Mouse (Mus musculus): Measurements from ENCODE around the gene Smim14.
"Not testable (repeated sequence)": the region's sequence is repeated elsewhere in the genome, so short reads cannot be mapped to it uniquely, and the experiment has no call there.

The Smim14 gene

DNA sequence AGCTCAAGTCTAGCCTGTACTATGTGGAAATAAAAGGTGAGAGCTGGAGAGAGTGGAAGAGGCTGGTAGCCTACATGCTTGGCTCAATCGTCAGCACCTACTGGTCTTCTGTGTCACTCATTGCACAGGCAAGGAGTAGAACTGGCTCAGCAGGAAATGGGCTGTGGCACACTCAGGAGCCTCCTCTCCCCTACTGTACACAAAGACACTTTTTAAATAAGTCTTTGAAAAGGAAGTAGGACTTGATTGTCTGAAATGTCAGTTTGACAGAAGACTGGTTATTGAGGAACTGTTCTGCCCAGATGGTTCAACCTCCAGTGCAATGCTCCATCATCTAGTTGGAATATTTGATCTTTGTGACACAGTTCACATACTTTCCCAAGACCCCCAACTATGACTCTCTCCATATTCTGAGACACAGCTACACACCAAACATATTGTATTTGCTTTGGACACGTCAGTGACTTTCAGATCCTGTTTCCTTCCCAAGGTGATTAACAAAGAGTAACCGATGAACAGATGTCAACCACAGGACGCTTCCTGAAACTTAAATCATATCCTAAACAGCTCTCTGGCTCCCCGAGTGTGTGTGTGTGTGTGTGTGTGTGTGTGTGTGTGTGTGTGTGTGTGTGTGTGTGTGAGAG, 22.2 kb downstream of the Smim14 start:
- no peak for DNase-seq

DNA sequence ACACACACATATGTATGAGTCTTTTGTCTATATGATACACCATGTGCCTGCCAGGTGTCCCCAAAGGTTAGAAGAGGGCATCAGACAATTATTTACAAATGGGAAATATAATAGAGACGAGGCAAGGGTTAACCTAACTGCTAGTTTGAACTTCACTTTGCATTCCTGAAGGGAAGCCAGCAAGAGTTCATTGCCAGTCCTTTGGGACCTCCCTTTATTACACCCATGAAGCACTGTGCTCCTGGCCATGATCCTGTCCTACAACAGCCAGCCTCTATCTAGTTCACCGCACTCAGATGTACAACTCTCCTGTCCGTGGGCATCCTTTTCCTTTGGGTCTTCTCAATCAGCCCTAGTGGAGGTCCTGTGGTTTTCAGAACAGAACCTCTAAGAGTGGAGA, 23.5 kb downstream of the Smim14 start:
- DNase-seq: no peak

DNA sequence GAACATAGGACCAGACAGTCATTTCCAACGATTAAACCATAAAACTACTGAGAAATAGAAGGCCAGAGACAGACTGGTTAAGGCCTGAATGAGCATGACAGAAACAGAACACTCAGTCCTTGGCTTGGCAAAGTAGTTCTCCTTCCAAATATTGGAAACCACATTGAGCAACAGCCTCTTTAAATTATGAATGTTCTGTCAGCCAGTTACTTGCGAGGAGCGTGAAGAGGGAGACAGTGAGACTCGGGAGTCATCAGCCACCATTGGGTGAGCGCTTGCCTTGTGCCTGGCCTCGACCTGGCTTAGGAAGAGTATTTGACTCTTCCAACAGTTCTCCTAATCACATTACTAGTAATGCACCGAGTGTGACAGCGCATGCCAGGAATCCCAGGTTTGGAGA, 28.6 kb downstream of the Smim14 start:
- DNase-seq: no peak

DNA sequence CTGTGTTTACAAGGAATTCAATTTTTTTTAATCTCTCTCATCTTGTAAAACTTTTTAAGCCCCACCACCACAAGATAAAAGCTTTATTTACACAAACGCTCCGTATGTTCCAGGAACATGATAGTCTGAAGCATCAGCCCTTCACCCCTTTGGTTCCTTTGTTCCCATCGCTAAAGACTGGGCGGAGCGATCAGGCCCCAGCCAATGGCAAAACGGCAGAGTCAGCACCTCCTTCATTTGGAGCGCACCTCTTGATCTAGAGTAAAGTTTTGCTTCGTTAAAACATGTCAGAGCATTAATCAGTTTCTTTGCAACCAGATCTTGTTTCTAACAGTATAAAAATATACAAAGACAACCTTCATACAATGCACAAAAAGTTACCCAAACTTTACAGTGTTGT, 31.2 kb downstream of the Smim14 start:
- no peak for DNase-seq

DNA sequence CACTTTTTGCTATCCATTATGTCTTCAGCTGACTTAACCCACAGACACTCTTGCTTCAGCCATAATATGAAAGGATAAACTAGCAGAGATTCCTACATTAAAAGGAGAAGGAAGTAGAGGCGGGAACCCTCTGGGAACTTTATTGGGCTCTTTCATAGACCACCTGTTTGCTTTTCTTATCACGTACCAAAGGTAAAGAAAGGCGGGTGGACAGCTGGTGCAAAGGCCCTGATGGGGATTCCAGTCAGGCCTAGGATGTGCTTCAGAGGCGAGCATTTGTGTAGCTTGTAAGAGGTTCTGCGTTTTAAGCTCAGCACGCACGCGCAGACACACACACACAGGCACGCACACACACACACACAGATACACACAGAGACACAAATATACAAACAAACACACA, 35.6 kb downstream of the Smim14 start:
- DNase-seq: no peak

DNA sequence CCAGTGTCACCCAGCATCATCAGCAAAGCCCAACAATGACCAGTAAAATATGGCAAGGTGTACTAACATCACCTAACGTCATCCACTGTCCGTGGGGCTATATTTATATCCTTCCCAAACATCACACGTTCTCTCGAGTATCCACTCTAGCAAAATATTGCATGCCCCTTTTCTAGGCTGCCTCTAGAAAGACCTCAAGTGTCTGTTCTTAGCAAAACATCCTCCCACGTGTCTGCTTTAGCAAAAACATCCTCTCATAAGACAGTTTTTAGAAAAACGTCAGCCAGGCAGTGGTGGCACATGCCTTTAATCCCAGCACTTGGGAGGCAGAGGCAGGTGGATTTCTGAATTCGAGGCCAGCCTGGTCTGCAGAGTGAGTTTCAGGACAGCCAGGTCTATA, 36.8 kb downstream of the Smim14 start:
- DNase-seq: no peak

DNA sequence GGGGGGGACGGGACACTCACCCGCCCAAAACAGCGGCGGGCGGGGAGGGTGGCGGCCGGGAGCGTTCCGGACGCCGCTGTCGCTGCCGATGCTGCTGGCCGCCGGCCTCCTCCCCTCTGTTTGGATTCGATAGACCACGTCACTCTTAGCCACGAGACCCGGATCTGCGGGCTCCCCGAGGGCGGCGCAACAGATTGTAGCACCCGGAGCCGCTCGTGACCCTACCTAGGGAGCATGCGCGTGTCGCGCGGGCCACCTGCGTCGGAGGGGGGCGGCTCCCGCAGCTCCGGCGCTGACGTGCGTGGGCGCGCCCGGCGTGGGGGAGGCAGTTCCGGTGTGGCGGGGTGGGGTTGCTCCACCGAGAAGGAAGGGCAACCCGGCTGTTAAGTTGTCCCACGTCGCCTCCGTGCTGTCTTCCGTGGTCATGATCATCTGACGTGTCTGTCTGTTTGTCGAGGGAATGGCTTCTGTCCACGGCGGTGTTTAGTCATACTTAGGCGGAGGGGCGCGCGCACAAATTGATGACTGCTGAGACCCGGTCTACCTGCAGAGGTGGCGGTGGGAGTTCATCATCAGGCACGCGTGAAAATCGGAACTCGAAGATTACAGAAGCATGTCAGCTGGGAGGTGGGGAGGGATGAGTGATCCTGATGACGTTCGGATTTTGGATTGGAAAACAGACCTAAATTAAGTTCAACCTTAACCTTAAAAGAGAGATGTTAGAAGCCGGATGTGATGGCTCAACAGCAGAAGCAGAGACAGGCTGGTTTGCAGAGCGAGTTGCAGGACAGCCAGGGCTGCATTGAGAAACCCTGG, 44.1 kb downstream of the Smim14 start, which contains the start of gene Gm43552:
TSS of gene Gm43552 (minus strand) at position 118 of the 816 bp plus-strand sequence.
- DNase-seq: peak; percentile 90

DNA sequence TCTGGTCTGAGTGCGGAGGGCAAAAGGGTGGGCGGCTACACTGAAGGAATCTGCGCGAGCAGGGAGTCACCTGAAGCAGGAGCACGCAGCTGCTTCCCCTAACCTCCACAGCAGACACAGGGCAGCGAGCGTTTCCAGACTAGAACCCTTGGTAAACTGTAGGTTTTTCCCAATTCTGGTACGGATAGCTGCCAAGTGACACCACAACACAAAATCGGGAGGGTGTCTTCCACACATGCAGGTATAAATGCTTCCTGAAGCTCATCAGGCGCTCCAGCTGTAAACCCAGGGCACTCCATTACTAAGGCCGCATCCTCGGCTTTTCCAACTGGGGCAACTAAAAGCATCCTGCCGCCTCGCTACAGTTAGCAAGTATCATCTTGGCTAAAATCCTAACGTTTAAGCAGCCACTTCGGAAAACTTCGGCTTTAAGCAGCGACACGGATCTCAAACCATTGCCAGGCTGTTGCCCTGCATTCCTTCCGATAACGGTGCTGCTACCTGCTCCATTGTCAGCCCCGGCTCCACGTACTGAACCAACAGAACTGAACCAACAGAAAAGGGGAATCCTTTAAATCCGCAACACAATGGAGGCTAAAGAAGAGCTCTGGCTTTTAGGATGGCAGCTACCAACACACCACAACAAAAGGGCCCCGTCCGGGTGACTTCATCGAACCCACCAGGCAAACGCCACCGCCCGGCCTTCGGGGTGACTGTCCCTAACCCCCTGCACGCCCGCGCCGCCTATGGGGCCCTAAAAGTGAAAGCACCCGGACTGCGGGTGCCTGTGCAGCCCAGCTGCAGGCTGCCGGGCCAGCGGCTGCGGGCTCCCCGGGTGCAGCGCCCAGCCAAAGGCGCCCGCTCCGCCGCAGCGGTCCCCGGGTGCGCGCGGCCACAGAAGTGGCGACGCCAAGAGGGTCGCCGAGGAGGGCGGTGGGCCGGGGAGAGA, 44.9 kb downstream of the Smim14 start:
- DNase-seq: peak; percentile 67

DNA sequence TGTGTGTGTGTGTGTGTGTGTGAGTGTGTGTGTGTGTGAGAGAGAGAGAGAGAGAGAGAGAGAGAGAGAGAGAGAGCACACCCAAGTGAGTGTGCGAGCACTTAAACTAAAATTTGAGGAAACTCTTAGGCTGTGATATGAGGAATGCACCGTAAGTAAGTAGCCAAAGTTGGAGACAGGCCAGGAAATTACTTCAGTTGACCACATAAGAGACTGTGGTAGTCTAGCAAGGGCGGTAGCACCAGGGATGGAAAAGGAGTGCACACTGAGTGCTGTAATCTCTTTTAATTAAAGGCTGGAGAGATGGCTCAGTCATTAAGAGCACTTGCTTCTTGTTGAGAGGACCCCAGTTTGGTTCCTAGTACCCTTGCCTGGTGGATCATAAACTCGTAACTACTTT, 47.2 kb downstream of the Smim14 start:
- DNase-seq: no peak

DNA sequence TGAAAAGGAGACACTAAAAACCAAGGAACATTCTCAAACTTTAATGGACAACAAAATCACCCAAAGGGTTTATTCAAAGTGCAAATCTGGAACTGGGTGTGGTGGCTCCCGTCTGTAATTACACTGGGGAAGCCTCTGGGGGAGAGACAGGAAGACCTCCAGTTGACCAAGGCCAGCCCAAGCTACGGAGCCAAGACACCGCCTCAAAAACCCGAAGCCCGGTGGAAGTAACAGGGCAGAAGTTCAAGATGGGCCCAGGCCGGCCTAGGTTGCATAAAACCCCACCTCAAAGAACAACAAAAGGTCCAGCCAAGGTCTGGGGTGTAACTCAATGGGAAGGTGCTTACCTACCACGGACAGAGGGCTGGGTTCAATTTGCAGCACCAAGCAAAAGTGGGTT, 48.3 kb downstream of the Smim14 start:
- no peak for DNase-seq

DNA sequence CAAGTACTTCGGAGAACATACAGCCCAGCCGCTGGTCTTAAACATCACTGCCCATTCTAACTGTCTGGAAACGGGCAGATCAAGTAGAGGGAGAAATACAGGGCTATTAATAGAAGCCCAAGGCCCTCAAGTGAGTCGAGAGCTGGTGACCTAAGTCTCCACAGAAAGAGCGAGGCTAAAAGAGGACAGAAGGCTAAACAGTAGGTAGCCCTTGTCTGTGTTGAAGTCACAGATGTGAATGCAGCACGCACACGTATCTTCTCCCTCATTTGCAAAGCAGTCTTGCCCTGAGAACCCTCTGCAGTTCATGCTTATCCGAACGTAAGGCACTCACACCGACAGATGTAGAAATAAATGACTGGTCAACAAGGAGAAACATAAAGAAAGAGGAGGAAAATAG, 49.6 kb downstream of the Smim14 start:
- no peak for DNase-seq

DNA sequence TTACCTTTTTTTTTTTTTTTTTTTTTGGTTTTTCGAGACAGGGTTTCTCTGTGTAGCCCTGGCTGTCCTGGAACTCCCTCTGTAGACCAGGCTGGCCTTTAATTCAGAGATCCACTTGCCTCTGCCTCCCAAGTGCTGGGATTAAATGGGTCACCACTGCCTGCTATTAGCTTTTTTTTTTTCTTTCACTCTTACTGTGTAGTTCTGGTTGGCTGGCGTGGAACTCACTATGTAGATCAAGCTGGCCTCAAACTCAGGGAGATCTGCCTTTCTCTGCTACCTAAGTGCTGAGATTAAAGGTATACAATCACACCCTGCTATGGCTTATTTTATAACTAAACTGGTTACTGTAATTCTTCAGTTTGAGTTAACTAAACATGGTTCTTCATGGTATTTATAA, 50.5 kb downstream of the Smim14 start:
- DNase-seq: no peak

DNA sequence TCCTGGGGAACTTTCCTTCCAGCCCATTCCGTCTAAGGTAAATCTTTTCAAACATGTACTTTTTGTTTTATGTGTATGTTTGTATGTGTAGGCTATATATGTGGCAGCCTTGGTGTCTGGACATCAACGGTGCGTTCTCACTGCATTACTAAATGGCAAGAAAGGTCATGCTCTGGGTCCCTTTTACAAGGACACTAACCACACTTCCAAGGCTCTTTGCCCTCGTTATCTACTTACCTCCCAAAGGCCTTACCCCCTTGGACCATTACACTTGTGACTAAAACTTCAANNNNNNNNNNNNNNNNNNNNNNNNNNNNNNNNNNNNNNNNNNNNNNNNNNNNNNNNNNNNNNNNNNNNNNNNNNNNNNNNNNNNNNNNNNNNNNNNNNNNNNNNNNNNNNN, 54.0 kb downstream of the Smim14 start:
- DNase-seq: no peak

DNA sequence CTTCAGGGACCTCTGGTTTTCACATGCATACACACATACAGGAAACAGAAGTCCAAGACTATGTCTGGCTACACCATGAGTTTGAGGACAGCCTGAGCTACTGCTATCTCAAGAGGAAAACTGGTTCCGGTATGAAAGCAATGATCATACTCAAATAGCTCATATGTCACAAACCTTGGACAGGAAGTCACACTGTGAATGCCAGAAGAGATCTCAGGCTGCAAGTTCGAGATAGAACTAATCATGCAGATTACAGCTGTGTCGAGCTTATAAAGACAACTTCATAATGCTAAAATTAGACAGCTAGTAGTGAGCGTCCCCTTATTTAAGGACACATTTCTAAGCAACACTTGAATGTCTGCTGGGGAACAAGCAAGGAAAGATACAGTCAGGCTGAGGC, 56.5 kb downstream of the Smim14 start:
- no peak for DNase-seq

DNA sequence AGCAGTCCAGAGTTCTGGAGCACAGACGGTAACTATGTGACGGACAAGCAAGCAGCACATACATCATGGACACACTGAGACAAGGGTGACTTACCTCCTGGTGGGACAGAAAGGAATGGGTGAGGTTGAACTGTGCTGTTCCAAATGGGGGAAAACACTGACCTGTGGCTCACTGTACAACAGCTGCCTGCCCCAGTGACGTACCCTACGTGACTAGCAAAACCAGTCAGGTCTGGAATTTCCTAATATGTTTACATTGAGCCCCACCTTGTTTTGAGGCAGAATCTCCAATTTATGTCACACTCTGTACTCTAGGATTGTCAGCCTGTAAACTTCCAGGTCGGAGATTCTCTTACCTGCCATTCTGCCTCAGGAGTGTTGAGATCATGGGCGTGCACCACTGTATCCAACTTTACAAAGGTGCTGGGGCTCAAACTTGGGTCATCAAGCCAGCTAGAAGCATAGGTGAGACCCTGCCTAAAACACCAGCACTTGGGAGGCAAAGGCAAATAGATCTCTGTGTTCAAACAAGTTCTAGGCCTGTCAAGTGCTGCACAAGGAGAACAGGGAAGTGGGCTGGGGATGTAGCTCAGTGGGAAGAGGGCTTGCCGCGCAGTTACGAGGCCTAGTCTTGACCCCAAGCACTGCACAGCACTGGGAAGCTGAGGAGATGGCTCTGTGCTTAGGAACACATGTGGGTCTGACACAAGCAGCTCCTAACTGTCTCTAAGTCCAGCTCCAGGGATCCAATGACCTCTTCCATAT, 57.1 kb downstream of the Smim14 start:
- no peak for DNase-seq

DNA sequence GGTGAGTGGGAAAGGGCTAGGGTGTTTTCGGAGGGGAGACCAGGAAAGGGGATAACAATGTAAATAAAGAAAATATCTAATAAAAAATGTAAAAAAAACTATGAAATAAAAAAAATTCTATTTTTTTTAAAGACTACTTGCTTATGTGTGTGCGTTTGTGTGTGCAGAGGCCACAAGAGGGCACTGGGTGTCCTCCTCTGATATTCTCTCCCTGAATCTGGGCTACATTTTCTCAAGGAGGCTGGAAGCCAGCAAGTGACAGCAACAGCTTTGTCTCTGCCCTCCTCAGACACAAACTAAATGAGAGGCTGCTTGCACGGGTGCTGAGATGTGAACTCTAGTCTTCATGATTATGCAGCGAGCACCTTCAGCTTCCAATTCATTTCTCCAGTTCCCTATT, 58.8 kb downstream of the Smim14 start:
- no peak for DNase-seq

DNA sequence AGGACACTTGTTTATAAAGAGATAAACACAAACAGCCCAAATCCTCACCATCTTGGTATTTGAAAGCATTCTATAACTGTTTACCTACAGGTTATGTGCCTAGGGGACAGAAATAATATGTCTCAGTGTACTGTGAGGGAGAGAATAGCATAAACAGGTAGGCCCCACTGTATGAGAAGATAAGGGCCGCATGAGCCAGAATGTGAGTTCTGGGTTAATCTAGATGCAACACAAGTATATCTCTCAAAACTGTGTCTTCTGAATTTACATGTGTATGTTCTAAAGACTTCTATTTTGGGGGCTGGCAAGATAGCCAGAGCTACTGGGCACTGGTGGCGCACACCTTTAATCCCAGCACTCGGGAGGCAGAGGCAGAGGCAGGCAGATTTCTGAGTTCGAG, 60.2 kb downstream of the Smim14 start:
- not testable (repeated sequence) for DNase-seq

DNA sequence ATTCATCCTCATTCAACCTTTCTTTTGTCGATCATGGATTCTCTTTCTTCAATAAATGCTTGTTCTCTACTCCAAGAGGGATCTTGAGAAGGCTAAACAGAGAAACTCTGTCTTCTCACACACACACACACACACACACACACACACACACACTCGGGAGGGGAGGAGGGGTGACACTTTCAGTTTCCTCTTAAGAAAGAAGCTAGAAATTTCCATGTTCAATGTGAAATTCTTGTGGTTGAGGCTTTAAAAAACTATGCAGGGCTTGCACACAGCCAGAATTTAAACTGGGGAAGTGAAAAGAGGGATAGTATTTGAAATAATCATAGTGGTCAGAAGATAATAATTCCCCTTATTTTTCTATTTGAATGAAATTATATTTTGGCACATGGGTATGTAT, 61.2 kb downstream of the Smim14 start:
- DNase-seq: no peak

DNA sequence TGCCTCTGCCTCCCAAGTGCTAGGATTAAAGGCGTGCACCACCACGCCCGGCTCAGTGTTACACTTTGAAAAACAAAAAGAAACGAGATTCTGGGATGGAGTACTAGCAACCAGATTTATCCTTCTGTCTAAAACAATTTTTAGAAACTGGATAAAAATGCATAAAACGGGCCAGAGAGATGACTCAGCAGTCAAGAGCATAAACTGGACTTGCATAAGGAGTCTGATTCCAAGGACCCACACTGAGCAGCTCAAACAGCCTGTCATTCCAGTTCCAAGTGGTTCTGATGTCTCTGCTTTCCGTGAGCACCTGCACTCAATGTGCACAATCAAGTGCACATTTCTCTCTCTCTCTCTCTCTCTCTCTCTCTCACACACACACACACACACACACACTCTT, 67.2 kb downstream of the Smim14 start:
- no peak for DNase-seq

DNA sequence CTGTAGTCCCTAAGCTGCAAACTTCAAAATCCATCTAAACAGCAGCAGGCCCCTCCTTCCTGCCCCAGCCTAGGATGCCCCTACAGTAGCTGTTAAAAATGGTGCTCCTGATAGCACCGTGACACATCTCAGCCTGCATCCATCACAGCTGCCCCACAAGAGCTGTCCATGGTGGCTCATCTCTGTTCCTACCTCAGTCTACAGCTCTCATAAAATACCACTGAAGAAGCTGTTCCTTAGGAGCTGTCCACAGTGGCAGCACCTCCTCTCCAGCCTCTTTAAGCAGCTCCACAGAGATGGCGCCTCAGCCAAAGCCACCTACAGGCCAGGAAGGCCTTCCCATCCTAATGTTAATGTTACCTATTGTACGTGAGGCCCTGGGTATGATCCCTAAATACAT, 70.1 kb downstream of the Smim14 start:
- DNase-seq: no peak

DNA sequence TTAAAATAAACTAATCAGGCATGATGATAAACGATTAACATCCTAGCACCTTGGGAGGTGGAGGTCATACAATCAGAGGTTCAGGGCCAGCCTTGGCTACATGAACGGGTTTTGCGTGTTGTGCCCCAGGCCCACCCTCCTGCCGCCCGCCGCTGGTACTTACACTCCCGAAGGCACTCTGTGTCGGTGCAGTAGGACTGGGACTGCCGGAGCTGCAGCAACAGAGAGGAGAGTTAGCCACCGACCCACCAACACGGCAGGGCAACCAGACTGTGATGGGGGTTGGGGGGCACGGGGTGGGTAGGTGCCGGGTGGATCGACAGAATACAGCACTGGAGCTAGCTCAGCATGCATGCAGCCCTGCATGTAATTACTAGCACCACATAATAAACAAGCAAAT, 76.6 kb downstream of the Smim14 start:
- no peak for DNase-seq

DNA sequence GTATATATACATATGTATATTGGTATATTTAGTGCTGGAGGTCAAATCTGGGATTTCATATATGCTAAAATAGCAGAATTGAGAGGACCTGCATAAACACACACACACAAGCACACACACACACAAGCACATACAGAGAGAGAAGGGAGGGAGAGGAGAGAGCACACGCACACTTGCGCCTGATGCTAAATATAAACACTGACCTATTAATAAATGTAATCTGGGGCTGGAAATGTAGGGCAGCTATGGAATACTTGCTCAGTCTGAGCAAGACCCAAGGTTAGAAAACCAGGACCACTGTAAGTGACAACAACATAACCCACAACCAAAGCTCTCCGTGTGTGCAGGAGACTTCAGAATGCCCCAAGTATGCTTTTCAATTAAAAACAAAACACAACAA, 77.5 kb downstream of the Smim14 start:
- DNase-seq: no peak

DNA sequence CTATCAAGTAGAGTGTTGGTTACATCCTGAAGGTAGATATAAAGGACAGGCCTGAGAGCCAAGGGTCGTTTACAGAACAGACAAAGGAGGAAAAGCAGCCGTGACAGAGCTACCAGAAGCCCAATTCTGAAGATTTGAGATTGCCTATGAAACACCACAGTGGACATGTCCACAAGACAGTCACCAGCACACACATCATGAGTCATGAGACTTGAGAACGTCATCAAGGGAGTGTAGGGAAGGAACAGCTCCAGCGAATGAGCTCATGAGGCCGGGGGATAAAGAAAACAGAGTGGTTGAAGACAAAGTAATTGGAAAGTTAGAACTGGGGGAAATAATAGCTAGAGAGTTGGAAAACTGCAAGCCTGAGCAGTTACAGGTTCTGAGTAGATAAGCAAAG, 79.1 kb downstream of the Smim14 start:
- no peak for DNase-seq

Measured in right cerebral cortex, postnatal 4 days (tissue).